Mouse (Mus musculus): ENCODE measurements around the gene Col25a1. TPM values are rescaled to one million over a fixed set of nuclear protein-coding genes. Genes with fewer than 3 reads are reported as not detected.

The Col25a1 gene
- polyA plus RNA-seq, 1 experiment: 3.7 TPM

GRCm38 (mm10) chr3:130220811-130221210, 89.5 kb downstream of the Col25a1 start:
- Histone ChIP-seq H3K27ac (ENCODE audit: insufficient read depth, low read length) (no peak overlapping the region), H3K4me3 (replicated peaks; ENCODE audit: insufficient read depth, low read depth, low read length) (no peak overlapping the region), H3K4me1 (ENCODE audit: control insufficient read depth, insufficient read depth, low read length) (no peaks in the 10 kb centered on the region), H3K27me3 (ENCODE audit: control insufficient read depth, insufficient read depth, low read length) (no peaks in the 10 kb centered on the region)
- no peak for DNase-seq
- 97% methylated on average over 3 of the region's 3 CpGs for WGBS
- no peak for TF ChIP-seq POLR2A (IDR thresholded peaks at IDR 0.05; ENCODE audit: borderline replicate concordance, insufficient read depth, low read length)
- TF ChIP-seq CTCF (IDR thresholded peaks at IDR 0.05; ENCODE audit: borderline replicate concordance, insufficient read depth, low read depth, low read length): no peak

GRCm38 (mm10) chr3:130228186-130228585, 96.9 kb downstream of the Col25a1 start:
- Histone ChIP-seq H3K27ac (ENCODE audit: insufficient read depth, low read length) (no peak overlapping the region), H3K4me1 (ENCODE audit: control insufficient read depth, insufficient read depth, low read length) (no peaks in the 10 kb centered on the region), H3K4me3 (replicated peaks; ENCODE audit: insufficient read depth, low read depth, low read length) (no peak overlapping the region), H3K27me3 (ENCODE audit: control insufficient read depth, insufficient read depth, low read length) (no peaks in the 10 kb centered on the region)
- DNase-seq: no peak
- TF ChIP-seq CTCF (IDR thresholded peaks at IDR 0.05; ENCODE audit: borderline replicate concordance, insufficient read depth, low read depth, low read length) (no peak), POLR2A (IDR thresholded peaks at IDR 0.05; ENCODE audit: borderline replicate concordance, insufficient read depth, low read length) (no peak)
- WGBS: 92% methylated on average over 9 of the region's 9 CpGs

GRCm38 (mm10) chr3:130232944-130233343, 101.6 kb downstream of the Col25a1 start:
- Histone ChIP-seq H3K4me1 (ENCODE audit: control insufficient read depth, insufficient read depth, low read length) (no peaks in the 10 kb centered on the region), H3K4me3 (replicated peaks; ENCODE audit: insufficient read depth, low read depth, low read length) (no peak overlapping the region), H3K27me3 (ENCODE audit: control insufficient read depth, insufficient read depth, low read length) (no peaks in the 10 kb centered on the region), H3K27ac (ENCODE audit: insufficient read depth, low read length) (no peak overlapping the region)
- TF ChIP-seq CTCF (IDR thresholded peaks at IDR 0.05; ENCODE audit: borderline replicate concordance, insufficient read depth, low read depth, low read length) (no peak), POLR2A (IDR thresholded peaks at IDR 0.05; ENCODE audit: borderline replicate concordance, insufficient read depth, low read length) (no peak)
- no peak for DNase-seq
- 88% methylated on average over 7 of the region's 7 CpGs for WGBS

- H3K27ac ChIP-seq (ENCODE audit: insufficient read depth, low read length): no peak overlapping the region
- no peak overlapping the region for H3K4me3 ChIP-seq (replicated peaks; ENCODE audit: insufficient read depth, low read depth, low read length)
- DNase-seq: no peak
- no peaks in the 10 kb centered on the region for H3K4me1 ChIP-seq (ENCODE audit: control insufficient read depth, insufficient read depth, low read length)
- TF ChIP-seq POLR2A (IDR thresholded peaks at IDR 0.05; ENCODE audit: borderline replicate concordance, insufficient read depth, low read length) (no peak), CTCF (IDR thresholded peaks at IDR 0.05; ENCODE audit: borderline replicate concordance, insufficient read depth, low read depth, low read length) (no peak)
- 95% methylated on average over 1 of the region's 1 CpGs for WGBS
- H3K27me3 ChIP-seq (ENCODE audit: control insufficient read depth, insufficient read depth, low read length): no peaks in the 10 kb centered on the region
These were observed 103.9 kb downstream of the Col25a1 start for GRCm38 (mm10) chr3:130235233-130235632.

DNA sequence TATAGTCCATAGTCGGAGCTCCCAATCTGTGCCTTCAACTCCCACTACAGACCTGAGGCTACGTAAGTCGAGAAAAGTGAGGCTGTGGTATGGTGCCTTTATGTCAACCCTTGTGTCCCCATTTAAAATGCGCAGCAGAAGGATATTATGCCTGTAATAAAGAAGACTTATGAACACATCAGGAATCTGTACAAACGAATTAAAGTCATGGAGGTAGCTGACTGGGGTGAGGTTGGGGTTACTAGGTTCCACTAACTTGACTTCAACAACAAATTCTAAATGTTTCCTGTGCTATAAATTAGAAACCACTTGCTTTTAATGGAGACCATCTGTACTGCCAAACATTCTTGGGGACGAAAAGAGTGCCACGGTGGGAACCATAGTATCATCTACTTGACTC, 104.8 kb downstream of the Col25a1 start:
- no peak for DNase-seq
- Histone ChIP-seq H3K27me3 (ENCODE audit: control insufficient read depth, insufficient read depth, low read length) (no peaks in the 10 kb centered on the region), H3K4me1 (ENCODE audit: control insufficient read depth, insufficient read depth, low read length) (no peaks in the 10 kb centered on the region), H3K27ac (ENCODE audit: insufficient read depth, low read length) (no peak overlapping the region), H3K4me3 (replicated peaks; ENCODE audit: insufficient read depth, low read depth, low read length) (no peak overlapping the region)
- TF ChIP-seq CTCF (IDR thresholded peaks at IDR 0.05; ENCODE audit: borderline replicate concordance, insufficient read depth, low read depth, low read length) (no peak), POLR2A (IDR thresholded peaks at IDR 0.05; ENCODE audit: borderline replicate concordance, insufficient read depth, low read length) (no peak)
- 92% methylated on average over 7 of the region's 7 CpGs for WGBS

DNA sequence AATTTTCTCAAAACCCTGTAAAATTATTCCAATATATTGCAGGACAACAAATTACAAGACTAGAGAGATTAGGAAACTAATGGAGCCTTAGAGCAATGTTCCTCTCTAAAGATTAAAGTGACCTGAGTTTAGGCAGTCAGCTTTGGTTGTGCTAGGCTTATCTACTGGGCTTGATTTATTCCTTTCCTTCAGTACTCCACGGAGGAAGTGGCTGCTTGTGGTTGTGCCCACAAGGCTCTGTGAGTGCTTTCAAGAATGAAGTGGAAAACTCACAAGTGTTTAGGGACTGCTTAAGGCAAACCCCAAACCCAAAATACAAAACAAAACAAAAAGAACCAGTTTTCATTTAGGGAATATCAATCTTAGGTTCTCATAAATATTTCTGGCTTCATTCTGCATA, 106.6 kb downstream of the Col25a1 start:
- no peak for TF ChIP-seq CTCF (IDR thresholded peaks at IDR 0.05; ENCODE audit: borderline replicate concordance, insufficient read depth, low read depth, low read length)
- Histone ChIP-seq H3K27me3 (ENCODE audit: control insufficient read depth, insufficient read depth, low read length) (no peaks in the 10 kb centered on the region), H3K4me1 (ENCODE audit: control insufficient read depth, insufficient read depth, low read length) (no peaks in the 10 kb centered on the region), H3K4me3 (replicated peaks; ENCODE audit: insufficient read depth, low read depth, low read length) (no peak overlapping the region), H3K27ac (ENCODE audit: insufficient read depth, low read length) (no peak overlapping the region)
- WGBS: 71% methylated on average over 1 of the region's 1 CpGs
- DNase-seq: no peak

DNA sequence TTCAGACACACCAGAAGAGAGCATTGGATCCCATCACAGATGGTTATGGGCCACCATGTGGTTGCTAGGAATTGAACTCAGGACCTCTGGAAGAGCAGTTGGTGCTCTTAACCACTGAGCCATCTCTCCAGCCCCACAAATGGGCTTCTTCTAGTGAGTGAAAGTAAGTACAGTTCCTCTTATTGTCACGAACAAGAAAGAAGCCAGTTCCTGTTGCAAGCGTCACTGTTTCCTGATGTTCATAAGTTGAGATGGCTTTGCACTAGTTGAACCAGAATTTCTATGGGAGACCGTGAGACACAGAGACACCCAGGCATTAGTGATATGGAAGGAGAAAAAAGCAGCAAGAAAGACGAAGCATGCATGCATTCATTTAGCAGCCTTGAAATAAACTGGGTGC, 110.6 kb downstream of the Col25a1 start:
- no peaks in the 10 kb centered on the region for H3K27me3 ChIP-seq (ENCODE audit: control insufficient read depth, insufficient read depth, low read length)
- no peaks in the 10 kb centered on the region for H3K4me1 ChIP-seq (ENCODE audit: control insufficient read depth, insufficient read depth, low read length)
- no peak for DNase-seq
- H3K4me3 ChIP-seq (replicated peaks; ENCODE audit: insufficient read depth, low read depth, low read length): no peak overlapping the region
- TF ChIP-seq CTCF (IDR thresholded peaks at IDR 0.05; ENCODE audit: borderline replicate concordance, insufficient read depth, low read depth, low read length) (no peak), POLR2A (IDR thresholded peaks at IDR 0.05; ENCODE audit: borderline replicate concordance, insufficient read depth, low read length) (no peak)
- 93% methylated on average over 4 of the region's 4 CpGs for WGBS
- no peak overlapping the region for H3K27ac ChIP-seq (ENCODE audit: insufficient read depth, low read length)

DNA sequence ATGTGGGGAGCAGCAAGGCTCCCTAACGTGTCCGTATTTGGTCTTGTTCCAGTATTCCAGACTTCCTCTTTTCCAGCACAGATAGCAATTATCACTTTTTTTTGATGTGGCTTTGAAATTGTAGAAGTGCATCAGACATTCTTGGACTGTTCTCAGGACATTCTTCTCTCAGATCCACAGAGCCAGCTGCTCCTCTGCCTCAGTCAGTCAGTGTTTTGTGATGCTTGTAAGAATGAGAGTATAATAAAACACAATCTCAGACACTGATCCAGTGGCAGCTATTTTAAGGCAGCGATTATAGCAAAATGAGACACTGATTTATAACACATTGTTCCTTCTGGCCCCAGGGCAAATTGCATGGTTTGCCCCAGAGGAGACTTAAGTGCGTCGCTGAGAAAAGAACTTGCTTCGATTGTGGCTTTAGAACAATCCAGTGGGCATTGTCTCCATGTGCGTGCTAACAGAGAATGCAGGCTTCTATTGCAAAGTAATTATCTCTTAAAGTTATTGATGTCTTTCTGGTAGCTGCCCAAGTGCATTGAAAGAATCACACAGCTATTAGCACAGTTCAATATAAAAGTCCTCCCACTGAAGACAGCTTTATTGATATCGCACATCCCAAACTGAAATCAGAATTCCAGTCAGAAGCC, 111.5 kb downstream of the Col25a1 start:
- Histone ChIP-seq H3K27ac (ENCODE audit: insufficient read depth, low read length) (no peak overlapping the region), H3K4me1 (ENCODE audit: control insufficient read depth, insufficient read depth, low read length) (no peaks in the 10 kb centered on the region), H3K27me3 (ENCODE audit: control insufficient read depth, insufficient read depth, low read length) (no peaks in the 10 kb centered on the region), H3K4me3 (replicated peaks; ENCODE audit: insufficient read depth, low read depth, low read length) (no peak overlapping the region)
- no peak for DNase-seq
- TF ChIP-seq CTCF (IDR thresholded peaks at IDR 0.05; ENCODE audit: borderline replicate concordance, insufficient read depth, low read depth, low read length): no peak
- 62% methylated on average over 8 of the region's 8 CpGs for WGBS
